Mouse (Mus musculus) megakaryocyte, embryonic 14.5 days (primary cell): ENCODE data around the gene Rab31. TPM values are rescaled to one million over a fixed set of nuclear protein-coding genes. Genes with fewer than 3 reads are reported as not detected.
A peak's percentile ranks its signal among the peaks of the same experiment; 100 is the strongest.

Experiments
- H3K27me3 ChIP-seq: replicated peaks from 2 replicates; pipeline ENCODE3; 2012; ENCODE audit warnings: inconsistent platforms
- H3K36me3 ChIP-seq: replicated peaks from 2 replicates; pipeline ENCODE3; 2012; ENCODE audit warnings: low read length, inconsistent platforms, mixed read lengths
- H3K4me1 ChIP-seq: 2 replicates; pipeline ENCODE4 v1.6.1; 2012; ENCODE audit warnings: inconsistent platforms
- H3K4me3 ChIP-seq: replicated peaks from 2 replicates; pipeline ENCODE3; 2012; ENCODE audit warnings: moderate library complexity, mild to moderate bottlenecking, inconsistent platforms
- H3K9me3 ChIP-seq: 2 replicates; pipeline ENCODE4 v1.6.1; 2012; ENCODE audit warnings: inconsistent platforms
- FLI1 ChIP-seq: IDR thresholded peaks from 2 replicates; pipeline ENCODE4 v1.6.1; 2012; ENCODE audit warnings: low read length, inconsistent platforms, mixed read lengths
- GATA1 ChIP-seq: IDR thresholded peaks from 3 replicates; pipeline ENCODE4 v1.6.1; 2012; ENCODE audit warnings: mixed read lengths, low read length, inconsistent platforms, borderline replicate concordance
- polyA plus RNA-seq: library from polyadenylated mRNA; stranded (reverse); fragments of >175 nt; gene quantifications from 2 replicates; pipeline ENCODE4 v1.2.3, GENCODE M21; 2012; ENCODE audit warnings: low replicate concordance; ENCODE audit not compliant: insufficient read depth

Gene Rab31
- polyA plus RNA-seq, 1 experiment: 2.8 TPM

- no peaks in the 10 kb centered on the region for H3K27me3 ChIP-seq
- H3K4me3 ChIP-seq: no peak overlapping the region
- H3K9me3 ChIP-seq: 0 out of 2 replicates have a peak, but pooled peaks cover 2% of the 10 kb centered on the region
- TF ChIP-seq FLI1 (no peak), GATA1 (no peak)
- H3K36me3 ChIP-seq: peaks cover 14% of the 10 kb centered on the region
- peaks cover 38% of the 10 kb centered on the region for H3K4me1 ChIP-seq
Measured at GRCm38 (mm10) chr17:65726755-65727154, 45.8 kb downstream of the Rab31 start.

DNA sequence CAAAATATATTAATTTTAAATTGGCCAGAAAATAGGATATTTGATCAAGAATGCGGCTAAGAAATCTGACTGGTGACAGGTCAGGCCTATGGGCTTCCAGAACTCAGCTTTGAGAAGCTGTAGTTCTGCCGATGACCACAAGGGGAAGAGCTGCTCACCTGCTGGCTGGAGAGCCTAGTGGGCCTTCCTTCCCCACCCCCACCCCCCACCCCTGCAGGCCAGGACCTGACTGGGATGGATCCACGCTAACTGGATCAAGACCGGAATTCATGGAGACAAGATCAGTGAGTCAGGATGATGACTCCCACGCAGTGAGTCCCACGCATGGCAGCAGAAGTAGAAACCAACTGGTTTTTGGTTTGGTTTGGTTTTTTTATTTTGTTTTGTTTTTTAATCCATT lies 46.3 kb downstream of the Rab31 start:
- Histone ChIP-seq H3K4me3 (no peak overlapping the region), H3K36me3 (peaks cover 17% of the 10 kb centered on the region), H3K9me3 (0 out of 2 replicates have a peak, but pooled peaks cover 2% of the 10 kb centered on the region), H3K4me1 (peaks cover 35% of the 10 kb centered on the region), H3K27me3 (no peaks in the 10 kb centered on the region)
- no peak for TF ChIP-seq FLI1
- TF ChIP-seq GATA1: no peak

- no peaks in the 10 kb centered on the region for H3K27me3 ChIP-seq
- H3K4me3 ChIP-seq: no peak overlapping the region
- TF ChIP-seq GATA1 (no peak), FLI1 (no peak)
- 0 out of 2 replicates have a peak, but pooled peaks cover 2% of the 10 kb centered on the region for H3K9me3 ChIP-seq
- H3K4me1 ChIP-seq: peaks cover 32% of the 10 kb centered on the region
- H3K36me3 ChIP-seq: peaks cover 18% of the 10 kb centered on the region
Measured at GRCm38 (mm10) chr17:65725814-65726213, 46.7 kb downstream of the Rab31 start.

DNA sequence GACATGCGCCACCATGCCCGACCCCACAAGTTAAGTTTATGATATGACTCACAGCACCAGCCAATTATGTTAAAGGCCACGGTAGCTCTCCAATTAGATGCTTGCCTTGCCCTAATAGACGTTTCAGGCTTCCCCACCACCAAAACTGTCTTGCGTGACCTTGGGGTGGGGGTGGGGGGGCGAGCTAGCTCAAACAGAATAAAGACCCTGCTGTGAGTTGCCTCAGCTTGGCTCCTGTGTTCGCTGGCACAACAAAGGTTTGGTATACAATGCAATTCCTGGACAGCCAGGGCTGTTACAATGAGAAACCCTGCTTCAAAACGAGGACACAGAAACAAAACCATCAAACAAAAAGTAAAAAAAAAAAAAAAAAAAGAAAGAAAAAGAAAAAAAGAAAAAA lies 47.2 kb downstream of the Rab31 start:
- peaks cover 21% of the 10 kb centered on the region for H3K36me3 ChIP-seq
- H3K4me3 ChIP-seq: no peak overlapping the region
- peaks cover 29% of the 10 kb centered on the region for H3K4me1 ChIP-seq
- no peaks in the 10 kb centered on the region for H3K27me3 ChIP-seq
- H3K9me3 ChIP-seq: 0 out of 2 replicates have a peak, but pooled peaks cover under 1% of the 10 kb centered on the region
- no peak for TF ChIP-seq FLI1

- Histone ChIP-seq H3K36me3 (peaks cover 31% of the 10 kb centered on the region), H3K4me3 (peak overlapping the region; percentile 84), H3K27me3 (no peaks in the 10 kb centered on the region), H3K4me1 (peaks cover 25% of the 10 kb centered on the region), H3K9me3 (no peaks in the 10 kb centered on the region)
- TF ChIP-seq GATA1: no peak
- TF ChIP-seq FLI1: no peak
Measured at GRCm38 (mm10) chr17:65724254-65724653, 48.3 kb downstream of the Rab31 start.

DNA sequence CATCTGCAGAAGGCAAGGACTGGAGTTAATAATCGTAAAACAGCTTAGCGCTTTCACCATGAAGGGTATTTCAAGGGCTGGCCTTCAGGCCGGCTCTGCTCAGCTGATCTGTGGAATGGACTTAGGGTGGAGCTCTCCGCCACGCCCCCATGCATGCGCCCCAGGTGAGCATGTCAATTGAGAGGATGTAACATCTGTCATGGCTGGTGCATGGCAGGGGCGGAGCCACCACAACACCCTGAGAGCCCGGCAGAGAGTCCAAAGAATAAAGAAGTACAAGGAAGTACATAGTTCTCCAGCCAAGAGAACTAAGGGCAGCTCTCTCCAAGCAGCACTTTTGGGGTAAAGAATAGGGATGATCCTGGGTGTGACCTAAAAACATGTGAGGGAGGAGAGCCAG lies 48.9 kb downstream of the Rab31 start:
- Histone ChIP-seq H3K36me3 (peaks cover 31% of the 10 kb centered on the region), H3K4me3 (peak overlapping the region; percentile 60), H3K9me3 (peaks cover 4% of the 10 kb centered on the region; the same call in 1 of the 2 replicates), H3K4me1 (peaks cover 25% of the 10 kb centered on the region), H3K27me3 (no peaks in the 10 kb centered on the region)
- TF ChIP-seq GATA1 (no peak), FLI1 (no peak)

GRCm38 (mm10) chr17:65721330-65721729 lies 51.2 kb downstream of the Rab31 start:
- H3K27me3 ChIP-seq: no peaks in the 10 kb centered on the region

DNA sequence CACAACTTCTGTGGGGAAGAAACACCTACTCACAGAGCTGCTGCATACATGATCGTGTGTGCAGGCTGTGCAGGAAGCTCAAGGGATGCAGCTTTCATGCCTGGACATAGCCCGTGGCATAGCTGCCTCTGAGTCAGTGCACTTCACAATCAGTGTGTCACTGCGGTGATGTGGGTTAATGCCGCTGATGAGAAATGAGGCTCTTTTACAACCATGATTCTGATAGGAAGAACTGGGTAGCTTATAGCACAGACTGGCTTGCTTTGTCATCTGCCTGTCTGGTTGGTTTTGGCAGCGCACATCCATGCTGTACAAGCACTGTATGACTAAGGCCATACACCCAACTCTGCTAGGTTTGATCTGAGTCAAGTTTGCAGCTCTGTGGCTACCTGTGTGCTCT lies 52.7 kb downstream of the Rab31 start:
- H3K9me3 ChIP-seq: peaks cover 5% of the 10 kb centered on the region; the same call in 1 of the 2 replicates
- H3K4me1 ChIP-seq: peaks cover 28% of the 10 kb centered on the region
- TF ChIP-seq GATA1 (no peak), FLI1 (no peak)
- no peaks in the 10 kb centered on the region for H3K27me3 ChIP-seq
- H3K36me3 ChIP-seq: peaks cover 34% of the 10 kb centered on the region
- H3K4me3 ChIP-seq: peak overlapping the region; percentile 57

More at GRCm38 (mm10) chr17:65721330-65721729, 51.2 kb downstream of the Rab31 start:
- TF ChIP-seq GATA1 (no peak), FLI1 (no peak)
- Histone ChIP-seq H3K36me3 (peaks cover 31% of the 10 kb centered on the region), H3K9me3 (peaks cover 5% of the 10 kb centered on the region; the same call in 1 of the 2 replicates), H3K4me3 (peak overlapping the region; percentile 50), H3K4me1 (peaks cover 29% of the 10 kb centered on the region)

- TF ChIP-seq FLI1: no peak
- no peak for TF ChIP-seq GATA1
- peaks cover 5% of the 10 kb centered on the region; the same call in 1 of the 2 replicates for H3K9me3 ChIP-seq
- no peaks in the 10 kb centered on the region for H3K27me3 ChIP-seq
- H3K4me3 ChIP-seq: no peak overlapping the region
- H3K4me1 ChIP-seq: peaks cover 15% of the 10 kb centered on the region
- peaks cover 34% of the 10 kb centered on the region for H3K36me3 ChIP-seq
Measured at GRCm38 (mm10) chr17:65718578-65718977, 54.0 kb downstream of the Rab31 start.

DNA sequence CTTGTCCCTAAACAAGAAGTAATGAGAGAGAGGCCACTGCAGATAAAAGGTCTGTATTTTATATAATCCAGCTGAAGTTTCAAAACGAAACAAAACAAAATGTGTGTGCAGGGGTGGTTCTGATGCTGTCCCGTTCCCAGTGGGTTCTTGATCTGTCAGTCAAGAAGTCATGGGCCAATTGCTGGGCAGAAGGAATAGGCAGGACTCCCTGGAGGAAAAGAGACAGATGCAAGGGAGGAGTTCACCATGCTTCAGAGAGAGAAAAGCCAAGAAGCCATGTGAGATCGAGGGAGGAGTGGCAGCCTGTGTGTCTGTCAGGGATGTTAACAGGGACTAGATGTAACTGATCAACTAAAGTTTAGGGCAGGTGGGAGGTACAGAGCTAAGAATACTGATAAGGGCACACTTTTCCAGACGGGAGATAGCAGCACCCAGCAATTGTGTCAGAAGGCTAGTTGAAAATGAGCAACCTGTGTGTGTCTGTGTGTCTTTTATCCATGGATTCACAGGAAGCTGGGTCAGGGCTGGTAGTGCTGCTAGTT lies 54.8 kb downstream of the Rab31 start:
- Histone ChIP-seq H3K4me3 (peak overlapping the region; percentile 62), H3K27me3 (no peaks in the 10 kb centered on the region), H3K36me3 (peaks cover 33% of the 10 kb centered on the region), H3K4me1 (peaks cover 14% of the 10 kb centered on the region), H3K9me3 (peaks cover 5% of the 10 kb centered on the region; the same call in 1 of the 2 replicates)
- TF ChIP-seq GATA1: no peak
- no peak for TF ChIP-seq FLI1

DNA sequence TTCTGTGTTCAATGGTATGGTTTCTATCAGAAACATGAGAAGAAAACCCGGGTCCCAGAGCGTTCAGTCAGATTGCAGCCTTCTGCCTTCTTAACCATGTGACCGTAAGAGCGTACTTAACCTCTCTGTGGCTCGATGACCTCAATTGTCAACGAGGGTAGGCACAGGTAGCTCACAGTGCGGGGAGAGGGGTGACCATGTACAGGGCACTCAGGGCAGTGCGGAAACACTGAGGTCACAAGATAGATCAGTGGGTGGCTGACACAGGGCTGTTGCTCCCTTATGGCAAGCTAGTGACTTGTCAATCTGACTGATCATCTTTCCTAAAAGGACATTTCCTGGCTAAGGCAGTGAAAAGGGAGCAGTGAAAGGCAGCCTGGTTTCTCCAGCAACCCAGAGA lies 58.5 kb downstream of the Rab31 start:
- Histone ChIP-seq H3K4me1 (peaks cover 7% of the 10 kb centered on the region; the same call in 1 of the 2 replicates), H3K4me3 (no peak overlapping the region), H3K36me3 (peaks cover 26% of the 10 kb centered on the region), H3K27me3 (no peaks in the 10 kb centered on the region), H3K9me3 (peaks cover 16% of the 10 kb centered on the region)
- TF ChIP-seq FLI1: no peak
- no peak for TF ChIP-seq GATA1
